Mouse (Mus musculus) thymus, postnatal 4 days (tissue): ENCODE data around the gene Macrod1.

Experiments
- DNase-seq: peaks from one replicate; pipeline ENCODE4 v3.0.0; 2021

Macrod1 gene

DNA sequence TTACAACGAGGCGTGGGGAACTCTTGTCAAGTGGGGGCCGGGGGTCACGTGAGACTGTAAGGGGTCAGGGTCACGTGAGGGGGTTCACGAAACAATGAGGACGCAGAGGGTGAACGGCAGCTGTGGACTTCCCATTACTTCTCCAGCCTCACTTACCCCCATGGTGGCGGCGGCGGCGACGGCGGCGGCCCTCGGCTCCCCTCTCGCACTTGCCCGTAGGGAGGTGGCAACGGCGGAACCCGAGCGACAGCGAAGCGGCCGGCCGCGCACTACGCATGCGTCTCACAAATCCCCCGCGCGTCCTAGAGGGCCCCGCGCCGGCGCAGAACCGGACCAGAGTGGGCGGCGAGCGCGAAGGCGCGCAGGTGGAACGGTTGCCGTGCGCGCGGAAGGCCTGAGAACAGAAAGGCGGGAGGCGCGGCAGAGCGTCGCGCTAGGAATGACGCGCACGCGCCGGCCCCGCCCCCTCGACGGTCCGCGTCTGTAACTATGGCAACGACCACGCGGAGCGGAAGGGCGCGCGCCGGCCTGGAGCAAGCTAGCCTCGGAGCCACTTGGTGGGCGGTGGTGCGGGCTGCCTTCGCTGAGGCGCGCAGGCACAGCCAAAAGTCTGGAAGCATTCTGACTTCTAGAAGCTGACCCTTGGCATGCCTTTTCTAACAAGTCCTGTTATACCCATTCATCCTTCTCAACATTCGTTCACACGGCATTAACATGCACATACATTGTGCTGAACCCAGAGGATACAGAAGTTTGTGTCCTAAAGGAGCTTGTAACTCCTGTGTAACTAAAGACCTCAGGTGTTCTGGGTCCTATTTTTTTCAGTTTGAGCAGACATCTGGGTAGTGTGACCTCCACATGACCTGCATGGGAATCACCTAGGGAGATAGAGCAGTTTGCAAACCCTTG is 184.4 kb downstream of the Macrod1 start, which contains the start of gene Naa40:
Naa40 (minus strand) TSS at position 402 of the 909 bp plus-strand sequence.
- DNase-seq = peak; percentile 98

DNA sequence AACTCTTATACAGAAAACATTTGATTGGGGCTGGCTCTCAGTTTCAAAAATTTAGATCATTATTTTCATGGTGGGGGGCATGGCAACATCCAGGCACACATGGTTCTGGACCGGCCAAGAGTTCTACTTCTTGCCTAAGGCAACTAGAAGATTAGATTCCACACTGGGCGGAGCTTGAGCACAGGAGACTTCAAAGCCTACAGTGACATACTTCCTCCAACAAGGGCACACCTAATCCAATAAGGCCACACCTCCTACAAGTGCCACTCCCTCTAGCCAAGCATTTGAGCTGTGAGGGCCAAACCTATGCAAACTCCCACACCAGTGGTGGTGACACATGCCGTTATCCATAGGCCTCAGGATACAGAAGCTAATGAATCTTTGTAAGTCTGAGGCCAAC is 189.4 kb downstream of the Macrod1 start:
- DNase-seq = no peak
